Mouse (Mus musculus): ENCODE measurements around the gene 1700001O22Rik. TPM values are rescaled to one million over a fixed set of nuclear protein-coding genes. Genes with fewer than 3 reads are reported as not detected.

Gene 1700001O22Rik
- total and polyA plus RNA-seq, 3 experiments, result not detected

DNA sequence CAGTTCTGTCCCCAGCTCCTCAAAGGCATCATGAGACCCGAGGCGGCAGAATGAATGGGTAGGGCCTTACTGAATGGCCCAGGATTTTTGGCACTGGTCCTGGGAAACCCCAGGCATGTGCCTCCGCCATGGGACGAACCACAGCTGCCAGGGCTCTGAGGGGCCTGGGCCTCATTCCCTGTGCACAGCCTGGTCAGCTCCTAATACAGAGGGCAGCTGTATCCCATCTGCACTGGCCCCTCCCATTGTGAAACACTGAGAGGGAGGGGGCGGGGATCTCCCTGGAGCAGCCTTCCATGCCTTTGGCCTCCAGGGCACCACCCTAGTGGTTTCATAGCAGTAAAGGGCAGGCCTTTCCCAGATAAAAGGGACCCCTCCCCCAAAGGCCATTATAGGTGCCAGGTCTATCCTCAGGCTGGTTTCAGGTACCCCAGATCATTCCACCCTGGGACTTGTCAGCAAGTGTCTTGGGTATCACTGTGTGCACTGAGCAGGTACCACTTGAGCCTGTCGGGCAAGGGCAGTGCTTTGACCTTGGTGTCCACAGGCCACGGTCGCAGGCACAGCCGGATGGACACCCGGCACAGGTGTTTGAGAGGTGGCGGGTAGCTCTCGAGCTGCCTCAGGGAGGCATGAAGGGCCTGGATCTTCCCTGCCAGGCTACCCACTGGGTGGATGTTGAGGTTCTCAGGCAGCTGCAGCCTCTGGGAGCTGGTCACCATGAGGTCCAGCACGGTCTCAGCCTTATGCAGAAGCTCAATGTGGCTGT lies 20.1 kb upstream of the 1700001O22Rik start:
- Histone ChIP-seq H3K4me3 (replicated peaks in 1 of 3; ENCODE audit: low read depth in 2 of 3, low read length in 2 of 3, poor library complexity in 1 of 3) (no peak overlapping the region), H3K36me3 (replicated peaks in 1 of 2; ENCODE audit: control insufficient read depth in 1 of 2, insufficient read depth in 1 of 2, low read length in 1 of 2) (peaks cover 74 to 84% of the 10 kb centered on the region in 2 experiments), H3K79me2 (replicated peaks; ENCODE audit: control insufficient read depth, extremely low read depth, insufficient read depth, poor library complexity, severe bottlenecking) (peaks cover 19% of the 10 kb centered on the region), H3K9ac (ENCODE audit: insufficient read depth, low read depth) (no peak overlapping the region), H3K4me1 (ENCODE audit: control insufficient read depth in 1 of 2, insufficient read depth in 2 of 2) (peaks cover 3 to 27% of the 10 kb centered on the region in 2 experiments), H3K27me3 (replicated peaks) (no peaks in the 10 kb centered on the region), H3K9me3 (replicated peaks; ENCODE audit: low read length) (peaks cover 15% of the 10 kb centered on the region), H3K4me2 (ENCODE audit: insufficient read depth, low read depth, poor library complexity, severe bottlenecking) (no peak overlapping the region), H3K27ac (ENCODE audit: insufficient read depth, low read depth) (no peak overlapping the region)
- DNase-seq (ENCODE audit: extremely low read depth), result no peak
- in situ Hi-C loops (cut with MboI; ENCODE audit: low pct_ligation_motif_present, low pct_unique_long_range_greater_than_20kb, low sequenced_read_pairs) (no loop called here), dilution Hi-C loops (cut with MboI; ENCODE audit: extremely low pct_ligation_motif_present, extremely low pct_unique_long_range_greater_than_20kb, low sequenced_read_pairs) (no loop called here)
- no peak for TF ChIP-seq CHD1 (IDR thresholded peaks at IDR 0.05; ENCODE audit: low read depth, low read length)
- TF ChIP-seq ZMIZ1 (IDR thresholded peaks at IDR 0.05; ENCODE audit: low read depth, low read length), result 0 out of 2 replicates have a peak, but pooled peaks have one; percentile 29
- TF ChIP-seq ZNF384 (IDR thresholded peaks at IDR 0.05; ENCODE audit: low read depth, low read length), result no peak
- no peak for TF ChIP-seq E2F4 (IDR thresholded peaks at IDR 0.05; ENCODE audit: insufficient replicate concordance, low read depth, low read length)

DNA sequence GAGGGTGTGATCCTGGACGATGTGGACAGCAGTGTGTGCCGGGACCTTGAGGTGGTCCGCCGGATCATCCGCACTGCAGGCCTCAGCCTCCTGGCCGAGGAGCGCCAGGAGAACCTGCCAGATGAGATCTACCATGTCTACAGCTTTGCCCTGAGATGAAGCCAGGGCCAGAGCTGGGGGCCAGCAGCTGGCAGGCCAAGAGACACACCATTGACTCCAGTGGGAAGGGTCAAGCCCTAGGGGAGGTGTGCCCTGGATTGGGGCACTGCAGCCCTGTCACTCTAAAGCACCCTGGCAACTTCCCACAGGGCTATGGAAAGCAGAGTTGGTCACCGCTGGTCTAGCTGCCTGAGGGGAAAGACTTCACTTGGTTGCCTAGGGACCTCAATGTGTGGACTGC lies 19.0 kb upstream of the 1700001O22Rik start:
- Histone ChIP-seq H3K4me1 (ENCODE audit: control insufficient read depth in 1 of 2, insufficient read depth in 2 of 2) (peaks cover 3 to 24% of the 10 kb centered on the region in 2 experiments), H3K36me3 (replicated peaks in 1 of 2; ENCODE audit: control insufficient read depth in 1 of 2, insufficient read depth in 1 of 2, low read length in 1 of 2) (peaks cover 81 to 95% of the 10 kb centered on the region in 2 experiments), H3K79me2 (replicated peaks; ENCODE audit: control insufficient read depth, extremely low read depth, insufficient read depth, poor library complexity, severe bottlenecking) (peaks cover 14% of the 10 kb centered on the region), H3K4me3 (replicated peaks in 1 of 3; ENCODE audit: low read depth in 2 of 3, low read length in 2 of 3, poor library complexity in 1 of 3) (no peak overlapping the region), H3K9ac (ENCODE audit: insufficient read depth, low read depth) (no peak overlapping the region), H3K27me3 (replicated peaks) (no peaks in the 10 kb centered on the region), H3K4me2 (ENCODE audit: insufficient read depth, low read depth, poor library complexity, severe bottlenecking) (no peak overlapping the region), H3K9me3 (replicated peaks; ENCODE audit: low read length) (peaks cover 15% of the 10 kb centered on the region), H3K27ac (ENCODE audit: insufficient read depth, low read depth) (no peak overlapping the region)
- TF ChIP-seq JUND (conservative IDR thresholded peaks at IDR 0.05; ENCODE audit: low read depth, low read length) (no peak), CHD1 (IDR thresholded peaks at IDR 0.05; ENCODE audit: low read depth, low read length) (no peak), NELFE (IDR thresholded peaks at IDR 0.05; ENCODE audit: low read depth, low read length) (no peak)
- no peak for DNase-seq (ENCODE audit: extremely low read depth)
- in situ Hi-C loops (cut with MboI; ENCODE audit: low pct_ligation_motif_present, low pct_unique_long_range_greater_than_20kb, low sequenced_read_pairs) (no loop called here), dilution Hi-C loops (cut with MboI; ENCODE audit: extremely low pct_ligation_motif_present, extremely low pct_unique_long_range_greater_than_20kb, low sequenced_read_pairs) (no loop called here)

DNA sequence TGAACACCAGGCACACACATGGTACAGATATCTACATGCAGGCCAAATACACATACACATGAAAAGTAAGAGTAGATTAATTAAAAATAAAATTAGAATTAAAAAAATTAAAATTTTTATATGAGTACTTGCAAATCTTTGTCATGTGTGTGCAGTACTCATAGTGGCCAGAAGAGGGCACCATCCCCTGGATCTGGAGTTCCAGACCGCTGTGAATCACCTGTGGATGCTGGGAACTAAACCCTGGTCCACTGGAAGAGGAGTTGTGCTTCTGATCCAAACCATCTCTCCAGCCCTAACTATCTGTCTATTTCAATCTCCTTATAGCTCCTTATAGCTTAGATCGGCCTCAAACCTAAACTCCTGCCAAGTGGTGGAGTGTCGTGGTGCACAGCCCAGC lies 17.6 kb upstream of the 1700001O22Rik start:
- Histone ChIP-seq H3K27me3 (replicated peaks) (no peaks in the 10 kb centered on the region), H3K9me3 (replicated peaks; ENCODE audit: low read length) (peaks cover 15% of the 10 kb centered on the region), H3K27ac (ENCODE audit: insufficient read depth, low read depth) (no peak overlapping the region), H3K4me1 (ENCODE audit: control insufficient read depth in 1 of 2, insufficient read depth in 2 of 2) (peaks cover 0 to 12% of the 10 kb centered on the region in 2 experiments; a peak in 2 of 4 replicates), H3K79me2 (replicated peaks; ENCODE audit: control insufficient read depth, extremely low read depth, insufficient read depth, poor library complexity, severe bottlenecking) (0 out of 2 replicates have a peak, but pooled peaks cover under 1% of the 10 kb centered on the region), H3K9ac (ENCODE audit: insufficient read depth, low read depth) (no peak overlapping the region), H3K4me2 (ENCODE audit: insufficient read depth, low read depth, poor library complexity, severe bottlenecking) (no peak overlapping the region), H3K36me3 (replicated peaks in 1 of 2; ENCODE audit: control insufficient read depth in 1 of 2, insufficient read depth in 1 of 2, low read length in 1 of 2) (peaks cover 84 to 96% of the 10 kb centered on the region in 2 experiments), H3K4me3 (replicated peaks in 1 of 3; ENCODE audit: low read depth in 2 of 3, low read length in 2 of 3, poor library complexity in 1 of 3) (no peak overlapping the region)
- TF ChIP-seq MAX (IDR thresholded peaks at IDR 0.05; ENCODE audit: low read length) (no peak), SMC3 (IDR thresholded peaks at IDR 0.05; ENCODE audit: low read depth, low read length) (peak; percentile 3; the same call in 1 of the 2 replicates), PAX5 (IDR thresholded peaks at IDR 0.05; ENCODE audit: low read length) (no peak), CTCF (conservative IDR thresholded peaks at IDR 0.05 in 1 of 2, IDR thresholded peaks at IDR 0.05 in 1 of 2; ENCODE audit: low read depth in 2 of 2, low read length in 2 of 2) (peak; percentile 27 to 38; a peak in 3 of 4 replicates)
- no peak for DNase-seq (ENCODE audit: extremely low read depth)
- dilution Hi-C loops (cut with MboI; ENCODE audit: extremely low pct_ligation_motif_present, extremely low pct_unique_long_range_greater_than_20kb, low sequenced_read_pairs), result no loop called here
- in situ Hi-C loops (cut with MboI; ENCODE audit: low pct_ligation_motif_present, low pct_unique_long_range_greater_than_20kb, low sequenced_read_pairs), result no loop called here

Data from CH12.LX (cell line).